Mouse (Mus musculus): Measurements from ENCODE around the gene Zdhhc3.

DNA sequence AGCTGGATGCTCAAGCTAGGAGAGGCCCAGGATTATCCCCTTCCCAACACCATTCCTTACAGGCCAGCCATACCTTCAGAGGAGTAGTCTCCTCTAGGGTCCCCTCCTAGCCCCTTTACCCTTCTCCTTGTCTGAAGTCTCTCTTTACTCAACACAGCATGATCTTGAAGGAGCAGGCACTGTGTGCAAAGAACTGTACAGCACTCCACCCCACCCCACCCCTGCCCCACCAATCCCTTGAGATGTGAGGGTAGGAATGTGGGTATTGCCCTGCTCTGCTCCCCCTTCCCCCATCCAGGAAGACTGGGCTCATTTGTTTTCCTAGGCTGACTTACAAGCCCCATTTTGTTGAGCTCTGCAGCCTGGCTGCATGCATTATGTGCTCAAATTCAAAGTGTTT is 8.6 kb downstream of the Zdhhc3 start:
- TF ChIP-seq CTCF (IDR thresholded peaks at IDR 0.05; ENCODE audit: low read depth), result no peak
- no peak for TF ChIP-seq EP300 (IDR thresholded peaks at IDR 0.05; ENCODE audit: low read depth)

Measured in heart, postnatal 0 days (tissue).